Comparison of ENCODE assay signal across 34 mouse cellular contexts in genomic region chr13:29185545-29185944, GRCm38 (mm10).
A peak's percentile ranks its signal among the peaks of the same experiment; 100 is the strongest.
DNase-seq lines count a peak whose midpoint lies in the region; ATAC-seq and TF ChIP-seq lines count a peak whose summit lies in the region.
"Had no signal": no experiment of that assay in that cellular context is flagged by ENCODE, and none has a peak within 500 bp of the region (broad histone marks: within the 10 kb centered on the region; RNA-seq: fewer than 3 reads in every experiment).

No protein-coding gene starts in this region.

- no peak overlapping the region for H3K9ac ChIP-seq in heart, embryonic 12.5 days
- H3K9ac ChIP-seq in heart, postnatal 0 days (replicated peaks; ENCODE audit: low read depth, low read length), result no peak overlapping the region
- H3K9ac ChIP-seq in lung, postnatal 0 days (replicated peaks; ENCODE audit: low read depth), result no peak overlapping the region
- H3K9ac ChIP-seq: embryonic facial prominence, embryonic 12.5 days; hindbrain, embryonic 12.5 days; intestine, embryonic 15.5 days; liver, embryonic 14.5 days; midbrain, embryonic 15.5 days had no signal

- TF ChIP-seq POLR2A in lung, adult 2 months (IDR thresholded peaks at IDR 0.05; ENCODE audit: borderline replicate concordance, extremely low read depth, low read depth, low read length), result no peak

- intact Hi-C loops in heart, postnatal 10 days (cut with DNase I), result no loop called here

- no peaks in the 10 kb centered on the region for H3K9me3 ChIP-seq in heart, embryonic 12.5 days (replicated peaks)
- no peaks in the 10 kb centered on the region for H3K9me3 ChIP-seq in heart, postnatal 0 days (replicated peaks; ENCODE audit: control insufficient read depth, low read length)
- no peaks in the 10 kb centered on the region for H3K9me3 ChIP-seq in lung, postnatal 0 days (ENCODE audit: low read length)
- H3K9me3 ChIP-seq: embryonic facial prominence, embryonic 12.5 days; hindbrain, embryonic 12.5 days; intestine, embryonic 15.5 days; midbrain, embryonic 10.5 days; midbrain, embryonic 15.5 days had no signal

- no peak overlapping the region for H3K4me3 ChIP-seq in heart, embryonic 12.5 days
- no peak overlapping the region for H3K4me3 ChIP-seq in heart, postnatal 0 days (ENCODE audit: low read depth, low read length)
- no peak overlapping the region for H3K4me3 ChIP-seq in lung, postnatal 0 days (ENCODE audit: low read depth, low read length)
- H3K4me3 ChIP-seq in lung, adult 2 months (replicated peaks; ENCODE audit: extremely low read depth, low read depth, low read length), result no peak overlapping the region
- H3K4me3 ChIP-seq: embryonic facial prominence, embryonic 12.5 days; erythroblast, embryonic 14.5 days; hindbrain, embryonic 12.5 days; intestine, embryonic 15.5 days; midbrain, embryonic 10.5 days; midbrain, embryonic 15.5 days had no signal

- peak; percentile 14 for DNase-seq in embryo, embryonic 11 days
- no peak for DNase-seq in embryo, embryonic 10 days (ENCODE audit: low spot score)
- DNase-seq in heart, adult 18-20 months, result no peak
- peak; percentile 83 for DNase-seq in heart, postnatal 0 days (ENCODE audit: low spot score)
- no peak for DNase-seq in heart, postnatal 10 days
- no peak for DNase-seq in lung, postnatal 0 days (ENCODE audit: low spot score)
- no peak for DNase-seq in lung, adult 2 months
- DNase-seq: adrenal gland, adult 2 months; adrenal gland, postnatal 36 days; cerebellum, adult 18-20 months; cerebellum, postnatal 10 days; gastrocnemius, postnatal 10 days; kidney, adult 2 months; kidney, postnatal 10 days; layer of hippocampus, postnatal 36 days; left cerebral cortex, postnatal 4 days; liver; lung, postnatal 14 days; right cerebral cortex, adult 18-20 months; spleen, adult 18-20 months; thymus, adult 18-20 months; thymus, postnatal 25 days had no signal

- peaks cover 35% of the 10 kb centered on the region for H3K4me1 ChIP-seq in heart, embryonic 12.5 days (replicated peaks)
- H3K4me1 ChIP-seq in heart, postnatal 0 days (ENCODE audit: control insufficient read depth, insufficient read depth), result peaks cover 23% of the 10 kb centered on the region
- H3K4me1 ChIP-seq in lung, postnatal 0 days (ENCODE audit: insufficient read depth, low read depth, low read length), result no peaks in the 10 kb centered on the region
- no peaks in the 10 kb centered on the region for H3K4me1 ChIP-seq in lung, adult 2 months (ENCODE audit: control insufficient read depth, insufficient read depth, low read length)
- H3K4me1 ChIP-seq: hindbrain, embryonic 12.5 days; intestine, embryonic 15.5 days; midbrain, embryonic 15.5 days had no signal

- peak overlapping the region; percentile 56 for H3K27ac ChIP-seq in heart, embryonic 12.5 days (ENCODE audit: poor library complexity, severe bottlenecking)
- peak overlapping the region; percentile 61 for H3K27ac ChIP-seq in heart, postnatal 0 days (ENCODE audit: low read depth)
- H3K27ac ChIP-seq in lung, postnatal 0 days (ENCODE audit: low read length), result no peak overlapping the region
- H3K27ac ChIP-seq: embryonic facial prominence, embryonic 12.5 days; hindbrain, embryonic 12.5 days; hindbrain, postnatal 0 days; intestine, embryonic 15.5 days; liver, embryonic 14.5 days; midbrain, embryonic 10.5 days; midbrain, embryonic 15.5 days had no signal

- no peaks in the 10 kb centered on the region for H3K36me3 ChIP-seq in heart, embryonic 12.5 days
- no peaks in the 10 kb centered on the region for H3K36me3 ChIP-seq in heart, postnatal 0 days (replicated peaks; ENCODE audit: control insufficient read depth, insufficient read depth, low read length)
- no peaks in the 10 kb centered on the region for H3K36me3 ChIP-seq in lung, postnatal 0 days (ENCODE audit: insufficient read depth, low read length)
- H3K36me3 ChIP-seq: embryonic facial prominence, embryonic 12.5 days; hindbrain, embryonic 12.5 days; intestine, embryonic 15.5 days; midbrain, embryonic 10.5 days; midbrain, embryonic 15.5 days had no signal

- TF ChIP-seq CTCF in heart, postnatal 0 days (IDR thresholded peaks at IDR 0.05; ENCODE audit: low read depth), result no peak
- no peak for TF ChIP-seq CTCF in lung, postnatal 0 days (IDR thresholded peaks at IDR 0.05)
- no peak for TF ChIP-seq CTCF in lung, adult 2 months (IDR thresholded peaks at IDR 0.05; ENCODE audit: insufficient read depth, low read length)

- peak; percentile 55; the same call in 1 of the 2 replicates for ATAC-seq in heart, embryonic 12.5 days (ENCODE audit: insufficient number of reproducible peaks, low FRiP score)
- peak; percentile 78 for ATAC-seq in heart, postnatal 0 days (ENCODE audit: insufficient read depth, low read depth)
- 0 out of 2 replicates have a peak, but pooled peaks have one; percentile 12 for ATAC-seq in lung, postnatal 0 days
- ATAC-seq: activated CD4-positive, CD25-positive, alpha-beta regulatory T cell, adult 4 months; forebrain, embryonic 16.5 days; hindbrain, postnatal 0 days; intestine, embryonic 15.5 days; midbrain, embryonic 15.5 days had no signal

- H3K4me2 ChIP-seq in heart, embryonic 12.5 days, result no peak overlapping the region
- no peak overlapping the region for H3K4me2 ChIP-seq in heart, postnatal 0 days (ENCODE audit: low read depth, low read length)
- H3K4me2 ChIP-seq in lung, postnatal 0 days (replicated peaks; ENCODE audit: low read depth, low read length), result no peak overlapping the region
- H3K4me2 ChIP-seq: embryonic facial prominence, embryonic 12.5 days; hindbrain, embryonic 12.5 days; intestine, embryonic 15.5 days; midbrain, embryonic 15.5 days had no signal

- WGBS in heart, embryonic 12.5 days, result 21% methylated on average over 4 of the region's 4 CpGs
- WGBS in heart, postnatal 0 days, result 18% methylated on average over 4 of the region's 4 CpGs
- WGBS in lung, postnatal 0 days, result 44% methylated on average over 4 of the region's 4 CpGs
- 69% methylated on average over 4 of the region's 4 CpGs for WGBS in lung, adult 2 months

- TF ChIP-seq EP300 in heart, postnatal 0 days (IDR thresholded peaks at IDR 0.05; ENCODE audit: low read depth), result no peak
- TF ChIP-seq EP300 in lung, postnatal 0 days (IDR thresholded peaks at IDR 0.05), result no peak

- no peaks in the 10 kb centered on the region for H3K27me3 ChIP-seq in heart, embryonic 12.5 days (replicated peaks)
- no peaks in the 10 kb centered on the region for H3K27me3 ChIP-seq in heart, postnatal 0 days (ENCODE audit: control insufficient read depth, insufficient read depth, low read length)
- H3K27me3 ChIP-seq in lung, postnatal 0 days (replicated peaks; ENCODE audit: insufficient read depth, low read length), result no peaks in the 10 kb centered on the region
- H3K27me3 ChIP-seq: CH12.LX; embryonic facial prominence, embryonic 12.5 days; hindbrain, embryonic 12.5 days; intestine, embryonic 15.5 days; midbrain, embryonic 15.5 days had no signal

Comparison
In these comparisons a context has a peak if more than half of its experiments do, and no peak if none do; other contexts are left out.
1. DNase-seq: peak in embryo, embryonic 11 days (single experiment) and heart, postnatal 0 days (single experiment); none in embryo, embryonic 10 days (single experiment), heart, adult 18-20 months (0 of 2), heart, postnatal 10 days (0 of 2), lung, postnatal 0 days (single experiment) and lung, adult 2 months (single experiment).
2. ATAC-seq: peak in every context shown above with its lines; median percentile 78 in heart, postnatal 0 days; 55 in heart, embryonic 12.5 days; 12 in lung, postnatal 0 days.